Mouse (Mus musculus) stomach, postnatal 0 days (tissue): ENCODE measurements around the gene Ick.
A peak's percentile ranks its signal among the peaks of the same experiment; 100 is the strongest.

Experiments
- CTCF ChIP-seq: IDR thresholded peaks from 2 replicates; pipeline ENCODE4 v1.5.1; 2016; ENCODE audit warnings: antibody characterized with exemption, low read depth, mild to moderate bottlenecking, moderate library complexity
- EP300 ChIP-seq: optimal IDR thresholded peaks from 2 replicates; pipeline ENCODE3; 2016; ENCODE audit warnings: antibody characterized with exemption

DNA sequence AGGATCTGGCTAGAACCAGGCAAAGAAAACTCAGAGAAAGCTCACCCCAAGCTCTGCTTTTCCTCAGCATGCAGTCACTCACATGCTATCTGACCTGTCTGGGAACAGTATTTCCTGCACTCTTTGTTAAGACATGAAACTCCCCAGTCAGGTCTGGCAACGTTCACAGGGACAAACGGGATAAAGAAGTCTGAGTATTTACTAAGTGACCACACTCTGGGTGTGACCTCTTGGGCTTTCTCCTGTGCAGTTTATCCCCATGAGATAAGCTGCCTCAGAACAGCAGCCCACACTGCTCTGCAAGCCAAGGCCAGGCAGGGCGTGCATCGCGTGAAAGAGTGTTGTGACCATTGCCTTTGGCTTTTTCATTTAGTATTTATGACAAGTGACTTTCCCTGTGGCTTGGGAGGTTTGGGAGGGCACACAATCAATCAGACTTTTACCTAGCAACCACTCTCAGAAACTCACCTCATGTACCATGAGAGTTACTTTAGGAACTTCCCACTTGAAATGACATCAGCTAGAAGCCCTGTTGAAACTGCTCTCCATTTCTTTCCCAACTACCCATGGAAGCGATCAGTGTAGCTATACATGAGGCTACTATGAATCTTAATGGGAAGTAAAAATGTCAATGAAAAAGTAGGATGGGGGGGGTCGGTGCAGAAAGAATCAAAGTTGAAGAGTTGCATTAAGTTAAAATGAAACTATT is 103.5 kb downstream of the Ick start:
- TF ChIP-seq EP300, result peak; percentile 94
- TF ChIP-seq CTCF, result no peak
